Mouse (Mus musculus) heart, adult 2 months (tissue): ENCODE measurements around the gene Trip13.

Source experiments
- CTCF ChIP-seq: fragments of 200-600 bp; IDR thresholded peaks from 2 replicates; pipeline ENCODE4 v1.8.1; 2022; ENCODE audit warnings: antibody characterized with exemption, mild to moderate bottlenecking, moderate library complexity
- EP300 ChIP-seq: fragments of 200-500 bp; IDR thresholded peaks from 2 replicates; pipeline ENCODE4 v1.6.1; 2011; ENCODE audit warnings: low read depth, low read length, control low read depth; ENCODE audit not compliant: insufficient read depth
- POLR2A ChIP-seq: fragments of 200-500 bp; IDR thresholded peaks from 2 replicates; pipeline ENCODE4 v1.6.1; 2011; ENCODE audit warnings: mild to moderate bottlenecking, low read depth, low read length, control low read depth; ENCODE audit not compliant: insufficient read depth

DNA sequence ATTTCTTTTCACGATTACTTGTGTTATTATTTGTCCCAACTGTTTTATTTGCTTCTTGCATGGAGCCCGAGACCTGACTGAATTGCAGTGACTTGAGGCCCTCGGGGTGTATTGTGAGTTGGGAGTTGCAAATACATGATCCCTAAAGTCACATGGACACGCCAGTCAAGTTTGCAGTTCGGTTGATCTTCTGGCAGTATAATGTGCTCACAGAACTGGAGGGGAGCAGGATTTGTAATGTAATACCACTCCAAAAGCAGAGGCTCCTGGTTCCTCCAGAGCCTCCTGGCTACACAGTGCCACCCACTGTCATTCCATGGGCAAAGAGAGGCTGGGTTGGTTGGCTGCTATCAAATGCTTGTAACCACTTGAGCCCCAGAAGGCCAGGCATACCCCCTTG, 51.0 kb downstream of the Trip13 start:
- TF ChIP-seq CTCF (no peak), POLR2A (no peak), EP300 (no peak)
